In genomic region chr5:111395771-111396170, GRCm38 (mm10) we compare ENCODE assay signal across 22 mouse cellular contexts. TPM values are rescaled to one million over a fixed set of nuclear protein-coding genes. Genes with fewer than 3 reads are reported as not detected.
DNase-seq lines count a peak whose midpoint lies in the region; ATAC-seq and TF ChIP-seq lines count a peak whose summit lies in the region.
"Had no signal": no experiment of that assay in that cellular context is flagged by ENCODE, and none has a peak within 500 bp of the region (broad histone marks: within the 10 kb centered on the region; RNA-seq: fewer than 3 reads in every experiment).

No protein-coding gene starts in this region.

- peaks cover 48% of the 10 kb centered on the region for H3K4me1 ChIP-seq in hindbrain, embryonic 12.5 days
- peaks cover 41% of the 10 kb centered on the region for H3K4me1 ChIP-seq in hindbrain, embryonic 14.5 days (replicated peaks; ENCODE audit: control insufficient read depth, insufficient read depth, low read length)
- peaks cover 93% of the 10 kb centered on the region for H3K4me1 ChIP-seq in embryonic facial prominence, embryonic 13.5 days
- peaks cover 54% of the 10 kb centered on the region for H3K4me1 ChIP-seq in limb, embryonic 14.5 days (ENCODE audit: control insufficient read depth, insufficient read depth, low read length)
- peaks cover 27% of the 10 kb centered on the region for H3K4me1 ChIP-seq in kidney, embryonic 16.5 days (ENCODE audit: insufficient read depth, low read length)

- no peak overlapping the region for H3K4me2 ChIP-seq in hindbrain, embryonic 12.5 days (replicated peaks)
- H3K4me2 ChIP-seq in hindbrain, embryonic 14.5 days (replicated peaks), result no peak overlapping the region
- peak overlapping the region; percentile 20; the same call in 1 of the 2 replicates for H3K4me2 ChIP-seq in embryonic facial prominence, embryonic 13.5 days
- no peak overlapping the region for H3K4me2 ChIP-seq in limb, embryonic 14.5 days (replicated peaks; ENCODE audit: low read depth, low read length, severe bottlenecking)
- no peak overlapping the region for H3K4me2 ChIP-seq in kidney, embryonic 16.5 days (replicated peaks; ENCODE audit: low read depth, low read length)
- H3K4me2 ChIP-seq: hindbrain, embryonic 15.5 days; kidney, embryonic 15.5 days; liver, embryonic 11.5 days had no signal

- H3K9ac ChIP-seq in hindbrain, embryonic 12.5 days, result no peak overlapping the region
- H3K9ac ChIP-seq in hindbrain, embryonic 14.5 days, result no peak overlapping the region
- no peak overlapping the region for H3K9ac ChIP-seq in embryonic facial prominence, embryonic 13.5 days
- no peak overlapping the region for H3K9ac ChIP-seq in limb, embryonic 14.5 days (ENCODE audit: low read depth, low read length, severe bottlenecking)
- no peak overlapping the region for H3K9ac ChIP-seq in kidney, embryonic 16.5 days (replicated peaks; ENCODE audit: low read length)
- H3K9ac ChIP-seq: hindbrain, embryonic 15.5 days; kidney, embryonic 15.5 days had no signal

- WGBS in hindbrain, embryonic 12.5 days, result 50% methylated on average over 10 of the region's 10 CpGs
- 57% methylated on average over 10 of the region's 10 CpGs for WGBS in hindbrain, embryonic 14.5 days
- WGBS in embryonic facial prominence, embryonic 13.5 days, result 18% methylated on average over 10 of the region's 10 CpGs
- 25% methylated on average over 10 of the region's 10 CpGs for WGBS in limb, embryonic 14.5 days
- WGBS in kidney, embryonic 16.5 days, result 45% methylated on average over 10 of the region's 10 CpGs

- TF ChIP-seq POLR2A in limb, embryonic 14.5 days (IDR thresholded peaks at IDR 0.05; ENCODE audit: borderline replicate concordance, extremely low read depth, insufficient read depth, insufficient read length), result no peak

- H3K4me3 ChIP-seq in hindbrain, embryonic 12.5 days, result no peak overlapping the region
- no peak overlapping the region for H3K4me3 ChIP-seq in hindbrain, embryonic 14.5 days (replicated peaks; ENCODE audit: low read length)
- H3K4me3 ChIP-seq in embryonic facial prominence, embryonic 13.5 days, result no peak overlapping the region
- H3K4me3 ChIP-seq in limb, embryonic 14.5 days (replicated peaks; ENCODE audit: low read length), result no peak overlapping the region
- H3K4me3 ChIP-seq in kidney, embryonic 16.5 days (ENCODE audit: low read length), result no peak overlapping the region
- H3K4me3 ChIP-seq: hindbrain, embryonic 15.5 days; kidney, embryonic 15.5 days had no signal

- peak overlapping the region; percentile 24; the same call in 1 of the 2 replicates for H3K27ac ChIP-seq in hindbrain, embryonic 12.5 days
- no peak overlapping the region for H3K27ac ChIP-seq in hindbrain, embryonic 14.5 days
- H3K27ac ChIP-seq in embryonic facial prominence, embryonic 13.5 days, result peak overlapping the region; percentile 90
- peak overlapping the region; percentile 77; the same call in 1 of the 2 replicates for H3K27ac ChIP-seq in limb, embryonic 14.5 days (replicated peaks; ENCODE audit: low read depth, low read length)
- no peak overlapping the region for H3K27ac ChIP-seq in kidney, embryonic 16.5 days (ENCODE audit: low read length)
- H3K27ac ChIP-seq: kidney, embryonic 15.5 days had no signal

- ATAC-seq in hindbrain, embryonic 12.5 days (ENCODE audit: low FRiP score), result no peak
- ATAC-seq in hindbrain, embryonic 14.5 days (ENCODE audit: low FRiP score), result no peak
- ATAC-seq in embryonic facial prominence, embryonic 13.5 days (ENCODE audit: insufficient number of reproducible peaks, insufficient read depth, low FRiP score, low TSS enrichment, low read depth), result no peak
- ATAC-seq in limb, embryonic 14.5 days (ENCODE audit: low FRiP score, low read depth), result peak; percentile 27
- ATAC-seq in kidney, embryonic 16.5 days (ENCODE audit: low FRiP score, low TSS enrichment), result no peak
- ATAC-seq: activated CD4-positive, CD25-positive, alpha-beta regulatory T cell, adult 4 months; CD4-positive, CD25-positive, alpha-beta regulatory T cell, adult 4 months; intestine, embryonic 16.5 days; midbrain, embryonic 16.5 days had no signal

- peak; percentile 51 for DNase-seq in embryo, embryonic 11 days
- no peak for DNase-seq in embryo, embryonic 9.5 days (ENCODE audit: extremely low spot score)
- DNase-seq in hindbrain, embryonic 14.5 days (ENCODE audit: low spot score), result no peak
- no peak for DNase-seq in limb, embryonic 14.5 days (ENCODE audit: low spot score)
- DNase-seq in urinary bladder, postnatal 14 days (ENCODE audit: low spot score), result no peak
- DNase-seq: adrenal gland, postnatal 10 days; gastrocnemius, postnatal 36 days; heart, postnatal 14 days; lung, adult 18-20 months; lung, postnatal 36 days; thymus, postnatal 14 days had no signal

- H3K9me3 ChIP-seq in hindbrain, embryonic 12.5 days (replicated peaks), result no peaks in the 10 kb centered on the region
- H3K9me3 ChIP-seq in hindbrain, embryonic 14.5 days (ENCODE audit: control insufficient read depth, low read length), result no peaks in the 10 kb centered on the region
- H3K9me3 ChIP-seq in embryonic facial prominence, embryonic 13.5 days, result no peaks in the 10 kb centered on the region
- H3K9me3 ChIP-seq in limb, embryonic 14.5 days (ENCODE audit: control insufficient read depth, low read length), result no peaks in the 10 kb centered on the region
- no peaks in the 10 kb centered on the region for H3K9me3 ChIP-seq in kidney, embryonic 16.5 days (ENCODE audit: low read length)
- H3K9me3 ChIP-seq: hindbrain, embryonic 15.5 days; kidney, embryonic 15.5 days had no signal

- no peaks in the 10 kb centered on the region for H3K36me3 ChIP-seq in hindbrain, embryonic 12.5 days
- no peaks in the 10 kb centered on the region for H3K36me3 ChIP-seq in hindbrain, embryonic 14.5 days (replicated peaks; ENCODE audit: control insufficient read depth, insufficient read depth)
- H3K36me3 ChIP-seq in embryonic facial prominence, embryonic 13.5 days, result no peaks in the 10 kb centered on the region
- H3K36me3 ChIP-seq in limb, embryonic 14.5 days (ENCODE audit: control insufficient read depth, insufficient read depth, low read length), result no peaks in the 10 kb centered on the region
- H3K36me3 ChIP-seq in kidney, embryonic 16.5 days (ENCODE audit: insufficient read depth, low read length), result no peaks in the 10 kb centered on the region
- H3K36me3 ChIP-seq: hindbrain, embryonic 15.5 days; kidney, embryonic 15.5 days had no signal

- peaks cover 4% of the 10 kb centered on the region; the same call in 1 of the 2 replicates for H3K27me3 ChIP-seq in hindbrain, embryonic 12.5 days
- no peaks in the 10 kb centered on the region for H3K27me3 ChIP-seq in hindbrain, embryonic 14.5 days (ENCODE audit: control insufficient read depth, insufficient read depth, low read length)
- no peaks in the 10 kb centered on the region for H3K27me3 ChIP-seq in embryonic facial prominence, embryonic 13.5 days
- H3K27me3 ChIP-seq in limb, embryonic 14.5 days (ENCODE audit: control insufficient read depth, insufficient read depth, low read length), result no peaks in the 10 kb centered on the region
- peaks cover 3% of the 10 kb centered on the region for H3K27me3 ChIP-seq in kidney, embryonic 16.5 days (ENCODE audit: insufficient read depth, low read length)
- H3K27me3 ChIP-seq: hindbrain, embryonic 15.5 days had no signal

RNA-seq across cellular contexts. Expression of gene Mn1, which starts 21.4 kb away (rescaled TPM):
- 61.0 and 62.7 TPM in 2 replicates for polyA plus RNA-seq in hindbrain, embryonic 12.5 days (2016; fragmentation: Nextera tagmentation; extraction: Ambion mirVana)
- 27.8 and 28.6 TPM in 2 replicates for polyA plus RNA-seq in hindbrain, embryonic 14.5 days (2014; fragmentation: Nextera tagmentation; extraction: Ambion mirVana)
- 46.6 and 51.3 TPM in 2 replicates for polyA plus RNA-seq in embryonic facial prominence, embryonic 13.5 days (2015; fragmentation: Nextera tagmentation; extraction: Ambion mirVana)
- polyA plus RNA-seq in limb, embryonic 14.5 days (2012; rRNA removed), result 11.4 and 16.0 TPM in 2 replicates
- polyA plus RNA-seq in limb, embryonic 14.5 days (2014; fragmentation: Nextera tagmentation; extraction: Ambion mirVana), result 18.2 and 21.0 TPM in 2 replicates
- polyA plus RNA-seq in kidney, embryonic 16.5 days (2015; fragmentation: Nextera tagmentation; extraction: Ambion mirVana), result 6.9 and 7.2 TPM in 2 replicates
- polyA plus RNA-seq: activated CD4-positive, CD25-positive, alpha-beta regulatory T cell, adult 4 months; CD4-positive, CD25-positive, alpha-beta regulatory T cell, adult 4 months; G1E had no signal

Comparison
In these comparisons a context has a peak if more than half of its experiments do, and no peak if none do; other contexts are left out.
1. H3K27ac ChIP-seq: peak in hindbrain, embryonic 12.5 days (single experiment), embryonic facial prominence, embryonic 13.5 days (single experiment) and limb, embryonic 14.5 days (single experiment); none in hindbrain, embryonic 14.5 days (single experiment) and kidney, embryonic 16.5 days (single experiment).